ENCODE assay signal across 8 mouse cellular contexts in genomic region chr19:12573266-12574011, GRCm38 (mm10). TPM values are rescaled to one million over a fixed set of nuclear protein-coding genes. Genes with fewer than 3 reads are reported as not detected.
DNase-seq lines count a peak whose midpoint lies in the region; ATAC-seq and TF ChIP-seq lines count a peak whose summit lies in the region.

No protein-coding gene starts in this region.

- WGBS in forebrain, embryonic 15.5 days: 4% methylated on average over 14 of the region's 14 CpGs
- WGBS in lung, adult 2 months: 2% methylated on average over 14 of the region's 14 CpGs
- 5% methylated on average over 14 of the region's 14 CpGs for WGBS in neural tube, embryonic 15.5 days

- no peaks in the 10 kb centered on the region for H3K36me3 ChIP-seq in forebrain, embryonic 15.5 days
- no peaks in the 10 kb centered on the region for H3K36me3 ChIP-seq in neural tube, embryonic 15.5 days

- peak overlapping the region; percentile 42; the same call in 1 of the 2 replicates for H3K9ac ChIP-seq in forebrain, embryonic 15.5 days (replicated peaks)
- peak overlapping the region; percentile 44 for H3K9ac ChIP-seq in neural tube, embryonic 15.5 days (replicated peaks)

- intact Hi-C loops in heart, postnatal 25 days (cut with DNase I): loop anchor here (2.0 kb wide), 1 partner anchor 13 kb away; no protein-coding TSS in a partner anchor

- no peaks in the 10 kb centered on the region for H3K27me3 ChIP-seq in forebrain, embryonic 15.5 days
- H3K27me3 ChIP-seq in neural tube, embryonic 15.5 days (replicated peaks): no peaks in the 10 kb centered on the region

- no peak for TF ChIP-seq POLR2A in lung, adult 2 months (IDR thresholded peaks at IDR 0.05; ENCODE audit: borderline replicate concordance, extremely low read depth, low read depth, low read length)

- peak overlapping the region; percentile 60 for H3K4me2 ChIP-seq in forebrain, embryonic 15.5 days (replicated peaks)
- H3K4me2 ChIP-seq in neural tube, embryonic 15.5 days: peak overlapping the region; percentile 65

- ATAC-seq in forebrain, embryonic 15.5 days (replicated peaks): peak; percentile 100
- ATAC-seq in neural tube, embryonic 15.5 days (ENCODE audit: low FRiP score): peak; percentile 100

- H3K27ac ChIP-seq in forebrain, embryonic 15.5 days (replicated peaks): peak overlapping the region; percentile 43
- H3K27ac ChIP-seq in neural tube, embryonic 15.5 days (replicated peaks): peak overlapping the region; percentile 68

- DNase-seq in CD8-positive naive resting alpha-beta T cell, adult 2 months (ENCODE audit: low read depth in 2 of 2, low spot score in 2 of 2): peak; percentile 57 to 63
- peak; percentile 79 for DNase-seq in brain, embryonic 18.5 days (ENCODE audit: low read depth, low spot score)
- peak; percentile 93 for DNase-seq in heart, postnatal 25 days (ENCODE audit: low spot score)
- DNase-seq in layer of hippocampus, adult 18-20 months (ENCODE audit: low spot score in 2 of 2): peak; percentile 22 to 45
- peak; percentile 72 for DNase-seq in lung, adult 2 months
- peak; percentile 82 for DNase-seq in testis, postnatal 14 days (ENCODE audit: low spot score)

- TF ChIP-seq CTCF in lung, adult 2 months (IDR thresholded peaks at IDR 0.05; ENCODE audit: insufficient read depth, low read length): no peak

- peaks cover 13% of the 10 kb centered on the region for H3K4me1 ChIP-seq in forebrain, embryonic 15.5 days
- H3K4me1 ChIP-seq in lung, adult 2 months (ENCODE audit: control insufficient read depth, insufficient read depth, low read length): peaks cover 3% of the 10 kb centered on the region; the same call in 1 of the 2 replicates
- H3K4me1 ChIP-seq in neural tube, embryonic 15.5 days: peaks cover 8% of the 10 kb centered on the region

- H3K4me3 ChIP-seq in forebrain, embryonic 15.5 days: peak overlapping the region; percentile 44
- peak overlapping the region; percentile 57 for H3K4me3 ChIP-seq in lung, adult 2 months (replicated peaks; ENCODE audit: extremely low read depth, low read depth, low read length)
- peak overlapping the region; percentile 42 for H3K4me3 ChIP-seq in neural tube, embryonic 15.5 days (replicated peaks)

- H3K9me3 ChIP-seq in forebrain, embryonic 15.5 days: no peaks in the 10 kb centered on the region
- no peaks in the 10 kb centered on the region for H3K9me3 ChIP-seq in neural tube, embryonic 15.5 days (replicated peaks)

RNA-seq across cellular contexts. Expression of gene Gm4952, which starts 26.3 kb away (rescaled TPM):
- polyA plus RNA-seq in forebrain, embryonic 15.5 days (2015; fragmentation: Nextera tagmentation; extraction: Ambion mirVana): 0.08 TPM in 1 of 2 replicates, not detected in the other
- not detected for total RNA-seq in heart, postnatal 25 days (2021)
- not detected for total RNA-seq in layer of hippocampus, adult 18-20 months (2021)
- polyA plus RNA-seq in lung, adult 2 months (2012; rRNA removed): not detected in 2 replicates
- 0.13 and 0.15 TPM in 2 replicates for polyA plus RNA-seq in neural tube, embryonic 15.5 days (2015; fragmentation: Nextera tagmentation; extraction: Ambion mirVana)

RNA-seq across cellular contexts. Expression of gene Fam111a, which starts 27.9 kb away (rescaled TPM):
- polyA plus RNA-seq in forebrain, embryonic 15.5 days (2015; fragmentation: Nextera tagmentation; extraction: Ambion mirVana): 8.9 and 9.4 TPM in 2 replicates
- total RNA-seq in heart, postnatal 25 days (2021): 1 to 10 TPM; 5.6 to 6.1 TPM
- total RNA-seq in layer of hippocampus, adult 18-20 months (2021): 1 to 10 TPM in 1 of 2 experiments, under 1 TPM in 1; 0.91 to 1.7 TPM
- polyA plus RNA-seq in lung, adult 2 months (2012; rRNA removed): 1.4 and 2.8 TPM in 2 replicates
- polyA plus RNA-seq in neural tube, embryonic 15.5 days (2015; fragmentation: Nextera tagmentation; extraction: Ambion mirVana): 6.2 and 11.7 TPM in 2 replicates

RNA-seq across cellular contexts. Expression of gene Glyat, which starts 59.7 kb away (rescaled TPM):
- not detected in 2 replicates for polyA plus RNA-seq in forebrain, embryonic 15.5 days (2015; fragmentation: Nextera tagmentation; extraction: Ambion mirVana)
- total RNA-seq in heart, postnatal 25 days (2021): not detected
- total RNA-seq in layer of hippocampus, adult 18-20 months (2021): under 1 TPM; 0.20 to 0.36 TPM
- not detected in 2 replicates for polyA plus RNA-seq in lung, adult 2 months (2012; rRNA removed)
- polyA plus RNA-seq in neural tube, embryonic 15.5 days (2015; fragmentation: Nextera tagmentation; extraction: Ambion mirVana): 0.22 TPM in 1 of 2 replicates, not detected in the other

Comparison
In these comparisons a context has a peak if more than half of its experiments do, and no peak if none do; other contexts are left out.
1. Peak in every context shown above with its lines: DNase-seq, ATAC-seq, H3K4me3 ChIP-seq and H3K27ac ChIP-seq.
2. DNase-seq: peak in every context shown above with its lines; median percentile 93 in heart, postnatal 25 days; 82 in testis, postnatal 14 days; 79 in brain, embryonic 18.5 days; 72 in lung, adult 2 months; 60 in CD8-positive naive resting alpha-beta T cell, adult 2 months; 34 in layer of hippocampus, adult 18-20 months.